Mouse (Mus musculus): ENCODE data around the gene Zc3h4.

GRCm38 (mm10) chr7:16433352-16433971 is 32.8 kb downstream of the Zc3h4 start:
- TF ChIP-seq TAL1 (IDR thresholded peaks at IDR 0.05; ENCODE audit: low read length) (no peak), GATA1 (IDR thresholded peaks at IDR 0.05; ENCODE audit: low read length) (no peak)

All from erythroblast, embryonic 14.5 days (primary cell).